Mouse (Mus musculus) E14TG2a.4 (cell line): ENCODE data around the gene Slco4c1.

ENCODE experiments used
- CTCF ChIP-seq: conservative IDR thresholded peaks from 2 replicates; pipeline ENCODE4 v1.5.1; 2014; ENCODE audit warnings: low read length
- NANOG ChIP-seq: IDR thresholded peaks from 2 replicates; pipeline ENCODE4 v1.6.1; 2014; ENCODE audit warnings: borderline replicate concordance, low read length, mixed read lengths
- POU5F1 ChIP-seq: IDR thresholded peaks from 2 replicates; pipeline ENCODE4 v1.6.1; 2014; ENCODE audit warnings: low read length, borderline replicate concordance

GRCm38 (mm10) chr1:96872361-96872693 is 356 bp upstream of the Slco4c1 start:
- TF ChIP-seq CTCF: no peak
- no peak for TF ChIP-seq NANOG
- no peak for TF ChIP-seq POU5F1
